Mouse (Mus musculus): ENCODE results near the gene Srebf1. TPM values are rescaled to one million over a fixed set of nuclear protein-coding genes. Genes with fewer than 3 reads are reported as not detected.
A peak's percentile ranks its signal among the peaks of the same experiment; 100 is the strongest.

Srebf1 gene
- polyA plus RNA-seq, 1 experiment from 2014 or later: 34.1 TPM

GRCm38 (mm10) chr11:60185396-60186231 is 36.8 kb downstream of the Srebf1 start:
- Histone ChIP-seq H3K27ac (ENCODE audit: low read length) (peak overlapping the region; percentile 84), H3K36me3 (ENCODE audit: control insufficient read depth, insufficient read depth, low read length) (peaks cover 41% of the 10 kb centered on the region), H3K4me3 (ENCODE audit: low read depth, low read length) (no peak overlapping the region), H3K4me1 (ENCODE audit: control insufficient read depth, insufficient read depth, low read length) (peaks cover 48% of the 10 kb centered on the region), H3K27me3 (ENCODE audit: control insufficient read depth, insufficient read depth, low read depth, low read length) (no peaks in the 10 kb centered on the region), H3K4me2 (ENCODE audit: low read length) (no peak overlapping the region; the same call in 1 of the 2 replicates), H3K9me3 (replicated peaks; ENCODE audit: control insufficient read depth, low read length, poor library complexity, severe bottlenecking) (no peaks in the 10 kb centered on the region), H3K9ac (ENCODE audit: low read depth, low read length) (peak overlapping the region; percentile 59)
- 0 out of 2 replicates have a peak, but pooled peaks have one; percentile 29 for ATAC-seq
- 78% methylated on average over 19 of the region's 20 CpGs for WGBS

GRCm38 (mm10) chr11:60184346-60185325 is 37.7 kb downstream of the Srebf1 start:
- H3K4me2 ChIP-seq (ENCODE audit: low read length): peak overlapping the region; percentile 10; the same call in 1 of the 2 replicates
- peak; percentile 43 for ATAC-seq
- H3K27me3 ChIP-seq (ENCODE audit: control insufficient read depth, insufficient read depth, low read depth, low read length): no peaks in the 10 kb centered on the region
- WGBS: 17% methylated on average over 22 of the region's 22 CpGs
- no peaks in the 10 kb centered on the region for H3K9me3 ChIP-seq (replicated peaks; ENCODE audit: control insufficient read depth, low read length, poor library complexity, severe bottlenecking)
- H3K27ac ChIP-seq (ENCODE audit: low read length): peak overlapping the region; percentile 84
- peaks cover 32% of the 10 kb centered on the region for H3K36me3 ChIP-seq (ENCODE audit: control insufficient read depth, insufficient read depth, low read length)
- H3K4me1 ChIP-seq (ENCODE audit: control insufficient read depth, insufficient read depth, low read length): peaks cover 51% of the 10 kb centered on the region
- no peak overlapping the region for H3K4me3 ChIP-seq (ENCODE audit: low read depth, low read length)
- H3K9ac ChIP-seq (ENCODE audit: low read depth, low read length): peak overlapping the region; percentile 59

- Histone ChIP-seq H3K4me3 (ENCODE audit: low read depth, low read length) (no peak overlapping the region), H3K27ac (ENCODE audit: low read length) (peak overlapping the region; percentile 84), H3K9ac (ENCODE audit: low read depth, low read length) (peak overlapping the region; percentile 54), H3K27me3 (ENCODE audit: control insufficient read depth, insufficient read depth, low read depth, low read length) (no peaks in the 10 kb centered on the region), H3K9me3 (replicated peaks; ENCODE audit: control insufficient read depth, low read length, poor library complexity, severe bottlenecking) (no peaks in the 10 kb centered on the region), H3K4me2 (ENCODE audit: low read length) (peak overlapping the region; percentile 22; the same call in 1 of the 2 replicates), H3K4me1 (ENCODE audit: control insufficient read depth, insufficient read depth, low read length) (peaks cover 67% of the 10 kb centered on the region), H3K36me3 (ENCODE audit: control insufficient read depth, insufficient read depth, low read length) (peaks cover 18% of the 10 kb centered on the region)
- ATAC-seq: no peak
- WGBS: 33% methylated on average over 2 of the region's 2 CpGs
Measured at GRCm38 (mm10) chr11:60182741-60183140, 39.6 kb downstream of the Srebf1 start.

GRCm38 (mm10) chr11:60182116-60182670 is 40.2 kb downstream of the Srebf1 start:
- peaks cover 14% of the 10 kb centered on the region for H3K36me3 ChIP-seq (ENCODE audit: control insufficient read depth, insufficient read depth, low read length)
- no peak for ATAC-seq
- no peaks in the 10 kb centered on the region for H3K27me3 ChIP-seq (ENCODE audit: control insufficient read depth, insufficient read depth, low read depth, low read length)
- no peaks in the 10 kb centered on the region for H3K9me3 ChIP-seq (replicated peaks; ENCODE audit: control insufficient read depth, low read length, poor library complexity, severe bottlenecking)
- no peak overlapping the region for H3K4me3 ChIP-seq (ENCODE audit: low read depth, low read length)
- peaks cover 72% of the 10 kb centered on the region for H3K4me1 ChIP-seq (ENCODE audit: control insufficient read depth, insufficient read depth, low read length)
- H3K9ac ChIP-seq (ENCODE audit: low read depth, low read length): peak overlapping the region; percentile 54
- WGBS: 68% methylated on average over 12 of the region's 12 CpGs
- H3K27ac ChIP-seq (ENCODE audit: low read length): peak overlapping the region; percentile 84
- peak overlapping the region; percentile 22; the same call in 1 of the 2 replicates for H3K4me2 ChIP-seq (ENCODE audit: low read length)

GRCm38 (mm10) chr11:60178506-60178905 is 43.9 kb downstream of the Srebf1 start:
- H3K9ac ChIP-seq (ENCODE audit: low read depth, low read length): 0 out of 2 replicates have a peak overlapping the region, but pooled peaks have one; percentile 82
- peak overlapping the region; percentile 98 for H3K27ac ChIP-seq (ENCODE audit: low read length)
- H3K4me1 ChIP-seq (ENCODE audit: control insufficient read depth, insufficient read depth, low read length): peaks cover 61% of the 10 kb centered on the region
- H3K36me3 ChIP-seq (ENCODE audit: control insufficient read depth, insufficient read depth, low read length): no peaks in the 10 kb centered on the region
- H3K4me3 ChIP-seq (ENCODE audit: low read depth, low read length): no peak overlapping the region
- no peaks in the 10 kb centered on the region for H3K27me3 ChIP-seq (ENCODE audit: control insufficient read depth, insufficient read depth, low read depth, low read length)
- no peak for ATAC-seq
- H3K9me3 ChIP-seq (replicated peaks; ENCODE audit: control insufficient read depth, low read length, poor library complexity, severe bottlenecking): no peaks in the 10 kb centered on the region
- 0 out of 2 replicates have a peak overlapping the region, but pooled peaks have one; percentile 71 for H3K4me2 ChIP-seq (ENCODE audit: low read length)

GRCm38 (mm10) chr11:60178005-60178404 is 44.4 kb downstream of the Srebf1 start:
- peak overlapping the region; percentile 71 for H3K4me2 ChIP-seq (ENCODE audit: low read length)
- peak overlapping the region; percentile 98 for H3K27ac ChIP-seq (ENCODE audit: low read length)
- H3K27me3 ChIP-seq (ENCODE audit: control insufficient read depth, insufficient read depth, low read depth, low read length): no peaks in the 10 kb centered on the region
- 44% methylated on average over 6 of the region's 6 CpGs for WGBS
- H3K9ac ChIP-seq (ENCODE audit: low read depth, low read length): peak overlapping the region; percentile 82
- no peak for ATAC-seq
- no peaks in the 10 kb centered on the region for H3K9me3 ChIP-seq (replicated peaks; ENCODE audit: control insufficient read depth, low read length, poor library complexity, severe bottlenecking)
- H3K4me1 ChIP-seq (ENCODE audit: control insufficient read depth, insufficient read depth, low read length): peaks cover 60% of the 10 kb centered on the region
- H3K36me3 ChIP-seq (ENCODE audit: control insufficient read depth, insufficient read depth, low read length): no peaks in the 10 kb centered on the region
- H3K4me3 ChIP-seq (ENCODE audit: low read depth, low read length): peak overlapping the region; percentile 66

- WGBS: under 1% methylated on average over 42 of the region's 42 CpGs
- Histone ChIP-seq H3K27me3 (ENCODE audit: control insufficient read depth, insufficient read depth, low read depth, low read length) (no peaks in the 10 kb centered on the region), H3K36me3 (ENCODE audit: control insufficient read depth, insufficient read depth, low read length) (no peaks in the 10 kb centered on the region), H3K9me3 (replicated peaks; ENCODE audit: control insufficient read depth, low read length, poor library complexity, severe bottlenecking) (no peaks in the 10 kb centered on the region), H3K4me2 (ENCODE audit: low read length) (peak overlapping the region; percentile 71), H3K4me1 (ENCODE audit: control insufficient read depth, insufficient read depth, low read length) (peaks cover 51% of the 10 kb centered on the region), H3K4me3 (ENCODE audit: low read depth, low read length) (peak overlapping the region; percentile 66), H3K27ac (ENCODE audit: low read length) (peak overlapping the region; percentile 98), H3K9ac (ENCODE audit: low read depth, low read length) (peak overlapping the region; percentile 82)
- ATAC-seq: peak; percentile 49
Measured at GRCm38 (mm10) chr11:60176975-60177657, 45.3 kb downstream of the Srebf1 start.
